Mouse (Mus musculus): Measurements from ENCODE around the gene Tha1.

The Tha1 gene

DNA sequence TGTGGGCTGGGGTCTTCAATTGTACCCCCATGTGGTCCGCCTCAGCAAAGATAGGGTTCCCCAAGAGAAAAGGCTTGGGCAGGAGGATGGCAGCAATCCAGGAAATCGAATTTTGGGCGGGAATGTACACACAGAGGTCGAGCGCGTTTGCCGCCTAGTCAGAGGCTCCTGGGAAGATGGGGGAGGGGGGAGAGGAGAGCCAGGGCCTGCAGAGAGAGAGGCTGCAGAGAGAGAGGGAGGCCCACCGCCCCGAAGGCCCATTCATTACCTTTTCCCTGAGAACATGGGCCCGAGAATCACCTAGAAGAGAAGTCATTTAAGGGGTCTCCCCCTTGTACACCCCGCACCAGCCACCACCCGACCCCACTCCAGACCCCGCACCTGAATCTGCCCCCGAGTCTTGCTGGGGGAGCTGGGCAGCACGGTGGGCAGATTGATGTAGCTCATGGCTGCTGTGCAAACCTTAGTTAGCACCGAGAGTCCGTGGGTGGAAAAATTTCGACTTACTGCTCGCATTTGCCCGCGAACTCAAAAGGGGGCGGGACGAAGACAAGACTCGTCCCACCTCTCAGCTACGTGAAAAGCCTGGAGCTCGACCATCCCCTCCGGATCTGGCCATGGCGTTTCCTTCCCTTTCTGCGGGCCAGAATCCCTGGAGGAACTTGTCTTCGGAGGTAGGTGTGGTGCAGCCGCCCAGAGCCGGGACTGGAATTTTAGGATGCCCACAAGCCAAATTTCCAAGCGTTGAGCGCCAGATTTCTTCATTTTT lies 47.8 kb downstream of the Tha1 start, which contains the start of the genes Afmid and Tk1:
TSS of gene Afmid (plus strand) at position 592 of the 769 bp plus-strand sequence.
TSS of gene Tk1 (minus strand) at position 760 of the 769 bp plus-strand sequence.
- no peak for DNase-seq (ENCODE audit: low spot score in 2 of 2)

DNA sequence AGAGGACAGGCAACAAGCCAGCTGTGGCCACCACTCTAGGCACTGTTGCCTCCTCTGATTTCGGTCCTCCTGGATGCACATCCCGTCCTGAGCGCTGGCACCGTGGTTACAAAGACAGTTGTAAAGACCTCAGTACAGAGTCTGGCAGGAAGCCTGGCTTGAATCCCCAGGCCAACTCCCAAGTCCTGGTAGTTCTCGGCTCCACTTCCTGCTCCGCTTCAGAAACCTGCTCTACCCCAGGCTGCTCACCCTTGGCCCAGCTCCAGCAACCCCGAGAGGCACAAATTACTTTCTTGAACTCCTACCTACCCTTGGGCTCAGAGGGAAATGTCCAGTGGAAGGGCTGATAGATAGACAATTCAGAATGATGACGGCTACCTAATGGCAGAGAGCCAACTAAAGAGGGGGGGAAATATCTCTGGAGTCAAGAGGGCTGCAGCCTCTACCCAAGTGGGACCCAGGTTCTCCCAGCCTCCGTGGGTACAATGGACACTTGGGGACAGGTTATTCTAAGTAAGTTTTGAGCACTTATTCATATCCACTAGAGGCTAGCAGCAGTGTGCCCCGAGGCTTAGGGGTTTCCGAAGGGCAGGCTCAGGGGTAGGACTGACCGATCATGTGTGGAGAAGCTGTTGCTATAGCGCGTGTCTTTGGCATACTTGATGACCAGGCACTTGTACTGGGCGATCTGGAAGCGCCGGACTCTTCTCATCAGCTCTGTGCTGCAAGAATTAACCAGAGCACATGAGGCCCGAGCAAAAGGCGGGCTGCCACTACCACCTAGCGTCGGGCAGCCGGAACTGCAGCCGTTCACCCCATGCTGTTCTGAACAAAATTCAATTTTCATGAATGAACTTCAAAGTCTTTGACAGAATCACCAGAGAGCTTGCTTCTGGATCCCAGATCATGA lies 49.0 kb downstream of the Tha1 start:
- peak; percentile 42 to 84 for DNase-seq (ENCODE audit: low spot score in 2 of 2)

DNA sequence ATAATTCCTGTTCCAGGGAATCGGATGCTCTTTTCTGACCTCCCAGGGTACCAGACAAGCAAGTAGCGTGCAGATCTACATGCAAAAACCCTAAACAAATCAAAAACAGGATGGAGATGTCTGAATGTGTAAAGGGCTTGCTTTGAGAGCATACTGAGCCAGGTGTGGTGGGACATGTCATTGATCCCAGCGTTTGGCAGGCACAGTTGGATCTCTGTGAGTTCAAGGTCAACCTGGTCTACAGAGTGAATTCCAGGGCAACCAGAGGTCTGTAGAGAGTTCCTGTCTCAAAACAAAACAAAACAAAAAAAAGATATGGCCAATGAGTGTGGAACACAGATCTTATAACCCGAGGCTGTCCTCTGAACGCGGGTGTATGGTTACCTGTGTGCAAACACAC lies 49.9 kb downstream of the Tha1 start:
- DNase-seq (ENCODE audit: low spot score in 2 of 2), result no peak

DNA sequence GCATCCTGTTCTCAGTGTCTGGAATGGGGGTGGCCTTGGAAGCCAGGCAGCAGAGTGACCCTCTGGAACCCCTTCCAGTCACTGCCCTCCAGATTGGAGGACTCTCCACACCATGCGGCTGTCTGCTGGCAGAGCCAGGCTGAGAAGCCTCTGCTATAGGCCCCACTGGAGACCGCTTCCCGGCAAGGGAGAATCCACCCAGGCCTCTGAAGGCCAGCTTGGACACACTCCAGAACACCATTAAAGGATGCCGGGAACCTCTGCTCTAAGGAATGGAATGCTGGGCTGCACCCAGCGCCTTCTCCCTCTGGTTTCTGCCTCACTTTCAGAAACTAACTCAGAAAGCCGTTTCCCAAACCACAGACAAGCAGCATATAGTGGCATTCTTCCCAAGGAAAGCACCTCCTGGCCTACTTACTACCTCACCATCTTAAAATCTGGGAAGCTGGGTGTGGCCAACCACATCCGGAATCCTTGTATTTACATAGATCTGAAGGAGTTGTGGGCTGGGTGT lies 50.5 kb downstream of the Tha1 start:
- no peak for DNase-seq (ENCODE audit: low spot score in 2 of 2)

DNA sequence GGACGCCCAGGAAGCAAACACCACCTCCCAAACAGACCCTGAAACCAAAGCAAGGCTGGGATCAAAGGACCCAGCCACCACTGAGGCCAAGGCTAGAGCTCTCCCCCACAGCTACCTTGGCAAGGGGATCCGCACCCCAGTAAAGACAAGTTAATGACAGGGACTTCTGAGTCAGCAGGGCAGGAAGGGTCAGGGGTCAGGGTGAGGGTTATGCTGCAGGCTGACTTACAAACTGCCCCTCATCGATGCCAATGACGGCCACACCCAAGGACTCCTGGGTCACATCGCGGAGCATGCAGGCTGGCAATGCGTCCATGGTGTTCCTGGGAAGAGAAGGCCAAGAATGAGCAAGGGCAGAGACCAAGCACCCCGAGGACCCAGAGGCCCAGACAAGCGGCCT lies 51.4 kb downstream of the Tha1 start:
- no peak for DNase-seq (ENCODE audit: low spot score in 2 of 2)

DNA sequence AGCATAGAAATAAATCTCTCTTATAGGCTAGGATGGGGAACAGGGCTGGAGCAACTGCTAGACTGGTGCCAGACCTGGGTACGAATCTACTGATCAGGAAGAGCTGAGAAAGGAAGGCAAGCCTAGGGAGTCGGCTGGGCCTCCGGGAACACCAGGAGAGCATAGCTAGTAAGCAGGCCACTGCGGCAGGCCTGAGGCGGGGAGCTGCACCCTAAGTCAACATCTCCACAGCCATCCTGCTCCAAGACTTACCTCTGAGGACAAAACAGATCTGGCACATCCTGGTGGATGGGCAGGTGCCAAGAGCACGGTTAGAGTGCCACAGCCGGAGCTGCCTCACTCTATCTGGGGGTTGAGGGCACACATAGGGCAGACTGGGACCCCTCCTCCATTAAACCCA lies 53.1 kb downstream of the Tha1 start:
- no peak for DNase-seq (ENCODE audit: low spot score in 2 of 2)

DNA sequence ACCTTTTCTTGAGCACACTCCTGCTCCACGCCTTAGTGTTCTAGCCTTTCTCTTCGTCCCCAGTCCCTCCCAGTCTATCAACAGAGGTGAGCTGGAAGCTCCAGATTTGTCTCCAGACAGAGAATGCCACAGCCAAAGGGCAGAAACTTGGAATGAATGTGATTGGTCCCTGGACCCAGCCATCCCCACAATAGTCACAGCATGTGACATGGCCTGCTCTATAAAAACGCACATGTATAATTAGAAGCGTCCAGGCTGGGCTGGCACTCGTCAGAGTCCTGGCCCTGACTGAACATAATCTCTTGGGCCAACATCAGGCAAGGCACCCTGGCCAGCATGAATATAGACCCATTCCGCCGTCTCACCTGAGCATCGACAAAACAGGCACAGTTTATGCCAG lies 54.2 kb downstream of the Tha1 start:
- no peak for DNase-seq (ENCODE audit: low spot score in 2 of 2)

All from left cerebral cortex, adult 9 months (tissue).